Mouse (Mus musculus) limb, embryonic 12.5 days (tissue): ENCODE results near the gene Gsg1l. TPM values are rescaled to one million over a fixed set of nuclear protein-coding genes. Genes with fewer than 3 reads are reported as not detected.

ENCODE experiments used
- ATAC-seq: fragments of 200-750 bp; cut with Nextera tagmentation; 2 replicates; pipeline ENCODE4 v1.8.0; 2017; ENCODE audit warnings: low read depth, moderate TSS enrichment; ENCODE audit not compliant: insufficient number of reproducible peaks, insufficient read depth, low FRiP score, low TSS enrichment
- H3K27ac ChIP-seq: fragments of 300-500 bp; sonication (generic); 2 replicates; pipeline ENCODE4 v1.5.1; 2016; ENCODE audit warnings: mild to moderate bottlenecking, moderate library complexity
- H3K27me3 ChIP-seq: fragments of 300-500 bp; sonication (generic); 2 replicates; pipeline ENCODE4 v1.6.1; 2016; ENCODE audit warnings: mild to moderate bottlenecking, moderate library complexity
- H3K36me3 ChIP-seq: fragments of 300-500 bp; sonication (generic); 2 replicates; pipeline ENCODE4 v1.6.1; 2016; ENCODE audit warnings: mild to moderate bottlenecking, moderate library complexity
- H3K4me1 ChIP-seq: fragments of 300-500 bp; sonication (generic); replicated peaks from 2 replicates; pipeline ENCODE4 v1.6.1; 2016
- H3K4me2 ChIP-seq: fragments of 300-500 bp; sonication (generic); 2 replicates; pipeline ENCODE4 v1.6.1; 2016; ENCODE audit warnings: mild to moderate bottlenecking, moderate library complexity
- H3K4me3 ChIP-seq: fragments of 300-500 bp; sonication (generic); replicated peaks from 2 replicates; pipeline ENCODE4 v1.5.1; 2016; ENCODE audit warnings: mild to moderate bottlenecking
- H3K9ac ChIP-seq: fragments of 300-500 bp; sonication (generic); replicated peaks from 2 replicates; pipeline ENCODE4 v1.6.1; 2016; ENCODE audit warnings: mild to moderate bottlenecking, moderate library complexity
- H3K9me3 ChIP-seq: fragments of 300-500 bp; sonication (generic); 2 replicates; pipeline ENCODE4 v1.6.1; 2016; ENCODE audit warnings: mild to moderate bottlenecking, moderate library complexity
- WGBS: fragments of 180-500 bp; shearing (Covaris S2); methylation state at CpG from one replicate; pipeline ENCODE4 v1.1.7; 2016; 5-methylcytosine and 5-hydroxymethylcytosine counted together
- polyA plus RNA-seq: library from polyadenylated mRNA; unstranded; fragments of >200 nt; fragmentation: Nextera tagmentation; extraction: Ambion mirVana; gene quantifications from 2 replicates; pipeline ENCODE4 v1.2.1, GENCODE M21; 2016

Gsg1l gene
- polyA plus RNA-seq, 1 experiment from 2014 or later, result 0.83 TPM

GRCm38 (mm10) chr7:126096596-126096995 lies 14.4 kb upstream of the Gsg1l start:
- H3K4me1 ChIP-seq, result no peaks in the 10 kb centered on the region; the same call in 1 of the 2 replicates
- no peak overlapping the region for H3K4me3 ChIP-seq
- H3K4me2 ChIP-seq, result no peak overlapping the region
- H3K27me3 ChIP-seq, result no peaks in the 10 kb centered on the region
- ATAC-seq, result no peak
- H3K9ac ChIP-seq, result no peak overlapping the region
- peaks cover 55% of the 10 kb centered on the region for H3K36me3 ChIP-seq
- 85% methylated on average over 5 of the region's 5 CpGs for WGBS
- H3K27ac ChIP-seq, result no peak overlapping the region
- no peaks in the 10 kb centered on the region for H3K9me3 ChIP-seq

- Histone ChIP-seq H3K27me3 (no peaks in the 10 kb centered on the region), H3K9me3 (no peaks in the 10 kb centered on the region), H3K9ac (no peak overlapping the region), H3K27ac (no peak overlapping the region), H3K4me2 (no peak overlapping the region), H3K4me3 (no peak overlapping the region), H3K4me1 (no peaks in the 10 kb centered on the region; the same call in 1 of the 2 replicates), H3K36me3 (peaks cover 36% of the 10 kb centered on the region)
- ATAC-seq, result no peak
- WGBS, result 90% methylated on average over 5 of the region's 5 CpGs
These were observed 12.5 kb upstream of the Gsg1l start for GRCm38 (mm10) chr7:126094738-126095137.

- no peak for ATAC-seq
- no peak overlapping the region for H3K4me3 ChIP-seq
These were observed 11.0 kb upstream of the Gsg1l start for GRCm38 (mm10) chr7:126093162-126093561.

DNA sequence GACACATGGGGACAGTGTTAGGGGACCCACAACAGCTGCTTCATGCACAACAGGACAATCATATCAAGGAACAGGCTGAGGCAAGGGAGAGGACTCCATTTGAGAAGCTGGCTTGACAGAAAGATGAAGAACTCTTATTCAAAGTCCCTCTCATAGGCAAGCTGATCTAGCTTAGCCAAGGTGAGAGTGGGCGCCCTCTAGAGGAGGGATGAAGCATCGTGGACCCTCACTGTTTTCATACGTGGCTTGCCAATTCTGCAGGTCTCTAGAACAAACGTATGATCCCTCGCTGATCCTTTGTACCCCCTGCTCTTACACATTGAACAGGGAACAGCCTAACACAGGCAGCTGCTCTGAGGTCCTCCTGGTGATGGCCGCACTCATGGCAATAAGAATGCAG lies 7.6 kb upstream of the Gsg1l start:
- Histone ChIP-seq H3K36me3 (no peaks in the 10 kb centered on the region), H3K9me3 (no peaks in the 10 kb centered on the region), H3K27me3 (peaks cover 17% of the 10 kb centered on the region), H3K4me3 (no peak overlapping the region), H3K9ac (no peak overlapping the region), H3K4me2 (no peak overlapping the region), H3K4me1 (peaks cover 14% of the 10 kb centered on the region), H3K27ac (no peak overlapping the region)
- 18% methylated on average over 6 of the region's 6 CpGs for WGBS
- ATAC-seq, result no peak

More at GRCm38 (mm10) chr7:126093162-126093561, 11.0 kb upstream of the Gsg1l start:
- Histone ChIP-seq H3K4me1 (no peaks in the 10 kb centered on the region; the same call in 1 of the 2 replicates), H3K9ac (no peak overlapping the region), H3K4me2 (no peak overlapping the region), H3K27me3 (no peaks in the 10 kb centered on the region), H3K27ac (no peak overlapping the region), H3K9me3 (no peaks in the 10 kb centered on the region), H3K36me3 (peaks cover 22% of the 10 kb centered on the region)
- WGBS, result 40% methylated on average over 3 of the region's 3 CpGs

DNA sequence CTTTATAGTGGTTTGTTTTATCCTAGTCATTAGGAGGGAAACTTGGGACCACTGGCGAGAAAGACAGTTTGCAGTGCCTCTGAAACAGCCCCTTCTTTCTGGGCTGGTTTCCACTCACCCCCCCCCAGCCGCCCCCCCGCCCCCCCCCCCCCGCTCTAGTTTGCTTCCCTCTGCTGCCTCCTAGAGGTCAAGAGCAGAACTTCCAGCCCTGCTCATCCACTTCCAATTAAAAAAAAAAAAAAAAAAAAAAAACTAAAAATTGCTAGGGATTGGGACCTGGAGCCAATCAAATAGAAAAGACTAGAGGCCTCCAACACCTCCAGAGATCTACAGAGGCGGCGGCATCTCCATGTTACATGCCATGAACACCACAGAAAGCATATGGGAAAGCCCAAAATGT lies 5.9 kb upstream of the Gsg1l start:
- H3K36me3 ChIP-seq, result no peaks in the 10 kb centered on the region
- H3K4me1 ChIP-seq, result peaks cover 14% of the 10 kb centered on the region
- H3K4me3 ChIP-seq, result no peak overlapping the region
- WGBS, result 28% methylated on average over 4 of the region's 6 CpGs
- no peak overlapping the region for H3K27ac ChIP-seq
- H3K9ac ChIP-seq, result no peak overlapping the region
- ATAC-seq, result no peak
- H3K4me2 ChIP-seq, result no peak overlapping the region
- no peaks in the 10 kb centered on the region for H3K9me3 ChIP-seq
- peaks cover 34% of the 10 kb centered on the region for H3K27me3 ChIP-seq

GRCm38 (mm10) chr7:126087602-126088001 lies 5.4 kb upstream of the Gsg1l start:
- WGBS, result 66% methylated on average over 10 of the region's 10 CpGs
- peaks cover 16% of the 10 kb centered on the region for H3K4me1 ChIP-seq
- H3K27me3 ChIP-seq, result peaks cover 39% of the 10 kb centered on the region
- no peak overlapping the region for H3K4me3 ChIP-seq
- no peak for ATAC-seq
- H3K27ac ChIP-seq, result no peak overlapping the region
- no peaks in the 10 kb centered on the region for H3K9me3 ChIP-seq
- H3K36me3 ChIP-seq, result no peaks in the 10 kb centered on the region
- no peak overlapping the region for H3K9ac ChIP-seq
- no peak overlapping the region for H3K4me2 ChIP-seq

- 15% methylated on average over 6 of the region's 6 CpGs for WGBS
- Histone ChIP-seq H3K9ac (no peak overlapping the region), H3K27ac (no peak overlapping the region), H3K4me1 (peaks cover 29% of the 10 kb centered on the region), H3K27me3 (peaks cover 52% of the 10 kb centered on the region), H3K9me3 (no peaks in the 10 kb centered on the region), H3K4me3 (no peak overlapping the region), H3K4me2 (no peak overlapping the region), H3K36me3 (no peaks in the 10 kb centered on the region)
- no peak for ATAC-seq
These were observed 4.1 kb upstream of the Gsg1l start for GRCm38 (mm10) chr7:126086321-126086741.

GRCm38 (mm10) chr7:126085154-126085553 lies 2.9 kb upstream of the Gsg1l start:
- no peak overlapping the region for H3K4me2 ChIP-seq
- H3K27ac ChIP-seq, result no peak overlapping the region
- ATAC-seq, result no peak
- no peaks in the 10 kb centered on the region for H3K9me3 ChIP-seq
- no peak overlapping the region for H3K4me3 ChIP-seq
- H3K9ac ChIP-seq, result no peak overlapping the region
- peaks cover 29% of the 10 kb centered on the region for H3K4me1 ChIP-seq
- no peaks in the 10 kb centered on the region for H3K36me3 ChIP-seq
- peaks cover 64% of the 10 kb centered on the region for H3K27me3 ChIP-seq
- 90% methylated on average over 9 of the region's 9 CpGs for WGBS

- Histone ChIP-seq H3K4me2 (no peak overlapping the region), H3K36me3 (no peaks in the 10 kb centered on the region), H3K4me3 (no peak overlapping the region), H3K9ac (no peak overlapping the region), H3K27ac (no peak overlapping the region), H3K4me1 (peaks cover 29% of the 10 kb centered on the region), H3K9me3 (no peaks in the 10 kb centered on the region), H3K27me3 (peaks cover 76% of the 10 kb centered on the region)
- WGBS, result 17% methylated on average over 4 of the region's 4 CpGs
- no peak for ATAC-seq
These were observed 1.8 kb upstream of the Gsg1l start for GRCm38 (mm10) chr7:126083980-126084348.

GRCm38 (mm10) chr7:126083341-126083979 lies 1.2 kb upstream of the Gsg1l start:
- Histone ChIP-seq H3K36me3 (no peaks in the 10 kb centered on the region), H3K9ac (no peak overlapping the region), H3K27ac (no peak overlapping the region), H3K9me3 (no peaks in the 10 kb centered on the region), H3K4me2 (no peak overlapping the region), H3K4me1 (peaks cover 29% of the 10 kb centered on the region), H3K27me3 (peaks cover 81% of the 10 kb centered on the region), H3K4me3 (no peak overlapping the region)
- ATAC-seq, result no peak
- WGBS, result 24% methylated on average over 9 of the region's 9 CpGs

GRCm38 (mm10) chr7:126081727-126082285 lies 405 bp downstream of the Gsg1l start:
- no peaks in the 10 kb centered on the region for H3K36me3 ChIP-seq
- H3K9ac ChIP-seq, result peak overlapping the region; percentile 65
- peaks cover 88% of the 10 kb centered on the region for H3K27me3 ChIP-seq
- H3K4me3 ChIP-seq, result peak overlapping the region; percentile 63
- no peak overlapping the region for H3K27ac ChIP-seq
- ATAC-seq, result no peak
- no peaks in the 10 kb centered on the region for H3K9me3 ChIP-seq
- peaks cover 25% of the 10 kb centered on the region for H3K4me1 ChIP-seq
- WGBS, result under 1% methylated on average over 78 of the region's 80 CpGs
- H3K4me2 ChIP-seq, result peak overlapping the region; percentile 100
